Mouse (Mus musculus) erythroblast, embryonic 14.5 days (primary cell): Measurements from ENCODE around the gene Gm37240. TPM values are rescaled to one million over a fixed set of nuclear protein-coding genes. Genes with fewer than 3 reads are reported as not detected.

Source experiments
- H3K27me3 ChIP-seq: 2 replicates; pipeline ENCODE4 v1.6.1; 2012; ENCODE audit warnings: inconsistent platforms; ENCODE audit not compliant: control insufficient read depth
- H3K36me3 ChIP-seq: 2 replicates; pipeline ENCODE4 v1.6.1; 2012; ENCODE audit warnings: mild to moderate bottlenecking, inconsistent platforms; ENCODE audit not compliant: control insufficient read depth
- H3K4me1 ChIP-seq: 2 replicates; pipeline ENCODE4 v1.6.1; 2012; ENCODE audit warnings: inconsistent platforms; ENCODE audit not compliant: control insufficient read depth
- H3K4me3 ChIP-seq: replicated peaks from 2 replicates; pipeline ENCODE3; 2012; ENCODE audit warnings: moderate library complexity, mild to moderate bottlenecking, inconsistent platforms
- H3K9me3 ChIP-seq: 2 replicates; pipeline ENCODE4 v1.6.1; 2012; ENCODE audit warnings: low read length, inconsistent platforms, mixed read lengths; ENCODE audit not compliant: control insufficient read depth
- GATA1 ChIP-seq: IDR thresholded peaks from 2 replicates; pipeline ENCODE4 v1.6.1; 2012; ENCODE audit warnings: low read length, inconsistent platforms, mixed read lengths
- TAL1 ChIP-seq: IDR thresholded peaks from 3 replicates; pipeline ENCODE4 v1.6.1; 2012; ENCODE audit warnings: low read length, inconsistent platforms, mixed read lengths
- polyA plus RNA-seq: library from polyadenylated mRNA; stranded (reverse); fragments of >175 nt; gene quantifications from 2 replicates; pipeline ENCODE4 v1.2.3, GENCODE M21; 2012

The Gm37240 gene
- polyA plus RNA-seq, 1 experiment, result not detected

- H3K4me1 ChIP-seq, result peaks cover 4% of the 10 kb centered on the region; the same call in 1 of the 2 replicates
- no peaks in the 10 kb centered on the region for H3K27me3 ChIP-seq
- H3K4me3 ChIP-seq, result no peak overlapping the region
- H3K36me3 ChIP-seq, result no peaks in the 10 kb centered on the region
- H3K9me3 ChIP-seq, result no peaks in the 10 kb centered on the region
- TF ChIP-seq TAL1 (no peak), GATA1 (no peak)
Measured at GRCm38 (mm10) chr3:84923256-84923655, 964.1 kb downstream of the Gm37240 start.

- Histone ChIP-seq H3K27me3 (no peaks in the 10 kb centered on the region), H3K9me3 (no peaks in the 10 kb centered on the region), H3K4me3 (no peak overlapping the region), H3K36me3 (no peaks in the 10 kb centered on the region), H3K4me1 (peaks cover 4% of the 10 kb centered on the region; the same call in 1 of the 2 replicates)
- TF ChIP-seq GATA1 (no peak), TAL1 (no peak)
Measured at GRCm38 (mm10) chr3:84921704-84922420, 965.5 kb downstream of the Gm37240 start.

- Histone ChIP-seq H3K4me3 (no peak overlapping the region), H3K9me3 (no peaks in the 10 kb centered on the region)
- TF ChIP-seq GATA1 (no peak), TAL1 (no peak)
Measured at GRCm38 (mm10) chr3:84917903-84918679, 969.2 kb downstream of the Gm37240 start.

GRCm38 (mm10) chr3:84914284-84914683 is 973.0 kb downstream of the Gm37240 start:
- Histone ChIP-seq H3K9me3 (no peaks in the 10 kb centered on the region), H3K27me3 (no peaks in the 10 kb centered on the region), H3K4me1 (no peaks in the 10 kb centered on the region), H3K4me3 (no peak overlapping the region), H3K36me3 (peaks cover 3% of the 10 kb centered on the region; the same call in 1 of the 2 replicates)
- TF ChIP-seq TAL1, result no peak
- no peak for TF ChIP-seq GATA1

More at GRCm38 (mm10) chr3:84917903-84918679, 969.2 kb downstream of the Gm37240 start:
- H3K36me3 ChIP-seq, result no peaks in the 10 kb centered on the region; the same call in 1 of the 2 replicates
- H3K27me3 ChIP-seq, result no peaks in the 10 kb centered on the region
- no peaks in the 10 kb centered on the region for H3K4me1 ChIP-seq

- no peaks in the 10 kb centered on the region for H3K9me3 ChIP-seq
- TF ChIP-seq GATA1 (no peak), TAL1 (no peak)
- no peaks in the 10 kb centered on the region for H3K27me3 ChIP-seq
- peaks cover 11% of the 10 kb centered on the region for H3K36me3 ChIP-seq
- H3K4me3 ChIP-seq, result no peak overlapping the region
- no peaks in the 10 kb centered on the region for H3K4me1 ChIP-seq
Measured at GRCm38 (mm10) chr3:84906528-84906927, 980.8 kb downstream of the Gm37240 start.

- TF ChIP-seq TAL1 (no peak), GATA1 (no peak)
- Histone ChIP-seq H3K4me3 (no peak overlapping the region), H3K27me3 (no peaks in the 10 kb centered on the region), H3K36me3 (no peaks in the 10 kb centered on the region; the same call in 1 of the 2 replicates), H3K4me1 (no peaks in the 10 kb centered on the region), H3K9me3 (no peaks in the 10 kb centered on the region; the same call in 1 of the 2 replicates)
Measured at GRCm38 (mm10) chr3:84897952-84898351, 989.4 kb downstream of the Gm37240 start.

GRCm38 (mm10) chr3:84890983-84891382 is 996.3 kb downstream of the Gm37240 start:
- H3K4me1 ChIP-seq, result peaks cover 7% of the 10 kb centered on the region
- H3K27me3 ChIP-seq, result no peaks in the 10 kb centered on the region
- TF ChIP-seq TAL1 (no peak), GATA1 (no peak)
- no peak overlapping the region for H3K4me3 ChIP-seq
- no peaks in the 10 kb centered on the region for H3K9me3 ChIP-seq
- H3K36me3 ChIP-seq, result peaks cover 10% of the 10 kb centered on the region

GRCm38 (mm10) chr3:84889648-84890047 is 997.7 kb downstream of the Gm37240 start:
- Histone ChIP-seq H3K27me3 (no peaks in the 10 kb centered on the region), H3K4me1 (peaks cover 7% of the 10 kb centered on the region), H3K9me3 (no peaks in the 10 kb centered on the region), H3K36me3 (peaks cover 10% of the 10 kb centered on the region), H3K4me3 (no peak overlapping the region)
- no peak for TF ChIP-seq TAL1
- no peak for TF ChIP-seq GATA1

- peaks cover 17% of the 10 kb centered on the region for H3K36me3 ChIP-seq
- no peaks in the 10 kb centered on the region for H3K9me3 ChIP-seq
- no peak overlapping the region for H3K4me3 ChIP-seq
- H3K27me3 ChIP-seq, result no peaks in the 10 kb centered on the region
- TF ChIP-seq GATA1 (no peak), TAL1 (no peak)
- H3K4me1 ChIP-seq, result peaks cover 7% of the 10 kb centered on the region
Measured at GRCm38 (mm10) chr3:84883817-84884483, 1003.4 kb downstream of the Gm37240 start.
